Mouse (Mus musculus) liver, embryonic 13.5 days (tissue): ENCODE results near the gene Esd. TPM values are rescaled to one million over a fixed set of nuclear protein-coding genes. Genes with fewer than 3 reads are reported as not detected.

ENCODE experiments used
- ATAC-seq: fragments of 200-750 bp; cut with Nextera tagmentation; 2 replicates; pipeline ENCODE4 v1.8.0; 2017; ENCODE audit warnings: low read depth, mild to moderate bottlenecking, moderate number of reproducible peaks, moderate library complexity
- DNase-seq: peaks from one replicate; pipeline ENCODE4 v3.0.0; 2022
- H3K27ac ChIP-seq: fragments of 300-500 bp; sonication (generic); 2 replicates; pipeline ENCODE4 v1.5.1; 2015; ENCODE audit warnings: moderate library complexity, mild to moderate bottlenecking, inconsistent platforms
- H3K27me3 ChIP-seq: fragments of 300-500 bp; sonication (generic); 2 replicates; pipeline ENCODE4 v1.6.1; 2015; ENCODE audit warnings: mild to moderate bottlenecking, inconsistent platforms
- H3K36me3 ChIP-seq: fragments of 300-500 bp; sonication (generic); 2 replicates; pipeline ENCODE4 v1.6.1; 2015; ENCODE audit warnings: mild to moderate bottlenecking, inconsistent platforms
- H3K4me1 ChIP-seq: fragments of 300-500 bp; sonication (generic); replicated peaks from 2 replicates; pipeline ENCODE4 v1.6.1; 2015; ENCODE audit warnings: inconsistent platforms
- H3K4me2 ChIP-seq: fragments of 300-500 bp; sonication (generic); 2 replicates; pipeline ENCODE4 v1.6.1; 2015; ENCODE audit warnings: inconsistent platforms, mild to moderate bottlenecking, moderate library complexity
- H3K4me3 ChIP-seq: fragments of 300-500 bp; sonication (generic); replicated peaks from 2 replicates; pipeline ENCODE4 v1.5.1; 2015; ENCODE audit warnings: mild to moderate bottlenecking, inconsistent platforms
- H3K9ac ChIP-seq: fragments of 300-500 bp; sonication (generic); 2 replicates; pipeline ENCODE4 v1.6.1; 2015; ENCODE audit warnings: mild to moderate bottlenecking, inconsistent platforms
- H3K9me3 ChIP-seq: fragments of 300-500 bp; sonication (generic); replicated peaks from 2 replicates; pipeline ENCODE4 v1.6.1; 2016; ENCODE audit warnings: inconsistent platforms
- WGBS: fragments of 180-500 bp; shearing (Covaris S2); methylation state at CpG from one replicate; pipeline ENCODE4 v1.1.7; 2015; ENCODE audit not compliant: insufficient replicate concordance; 5-methylcytosine and 5-hydroxymethylcytosine counted together
- polyA plus RNA-seq: library from polyadenylated mRNA; unstranded; fragments of >200 nt; fragmentation: Nextera tagmentation; extraction: Ambion mirVana; gene quantifications from 2 replicates; pipeline ENCODE4 v1.2.1, GENCODE M21; 2015

Gene Esd
- polyA plus RNA-seq, 1 experiment from 2014 or later = 257 TPM

DNA sequence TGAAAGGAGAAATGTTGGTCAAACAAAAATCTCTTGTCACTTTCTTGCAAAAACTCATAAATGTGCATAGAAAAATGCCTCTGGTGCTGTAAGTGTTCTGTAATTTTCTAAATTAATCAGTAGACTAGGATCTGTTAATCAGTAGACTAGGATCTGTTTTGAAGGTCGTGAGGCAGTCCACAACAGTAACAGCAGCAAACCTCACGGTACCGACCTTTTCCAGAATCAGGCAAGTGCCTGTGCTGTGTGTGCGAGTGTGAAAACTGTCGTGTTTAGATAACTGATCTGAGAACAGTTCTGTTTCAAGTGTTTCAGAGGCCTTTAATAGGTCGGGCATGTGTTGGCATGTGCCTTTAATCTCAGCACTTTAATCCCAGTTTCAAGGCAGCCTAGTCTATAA is 3.4 kb downstream of the Esd start:
- Histone ChIP-seq H3K4me2 (no peak overlapping the region), H3K36me3 (peaks cover 49% of the 10 kb centered on the region), H3K9me3 (no peaks in the 10 kb centered on the region), H3K27ac (no peak overlapping the region), H3K4me1 (peaks cover 28% of the 10 kb centered on the region), H3K27me3 (no peaks in the 10 kb centered on the region), H3K4me3 (no peak overlapping the region), H3K9ac (no peak overlapping the region)
- 63% methylated on average over 6 of the region's 6 CpGs for WGBS
- ATAC-seq (no peak), DNase-seq (no peak)

- H3K4me3 ChIP-seq = no peak overlapping the region
- DNase-seq = no peak
- no peaks in the 10 kb centered on the region for H3K9me3 ChIP-seq
- no peak overlapping the region for H3K9ac ChIP-seq
- H3K27me3 ChIP-seq = no peaks in the 10 kb centered on the region
- H3K4me1 ChIP-seq = peaks cover 25% of the 10 kb centered on the region
- no peak overlapping the region for H3K27ac ChIP-seq
- no peak for ATAC-seq
- peaks cover 63% of the 10 kb centered on the region for H3K36me3 ChIP-seq
- 83% methylated on average over 6 of the region's 6 CpGs for WGBS
- no peak overlapping the region for H3K4me2 ChIP-seq
These were observed 4.8 kb downstream of the Esd start for GRCm38 (mm10) chr14:74736850-74737249.

- Histone ChIP-seq H3K4me1 (0 out of 2 replicates have a peak, but pooled peaks cover 6% of the 10 kb centered on the region), H3K4me2 (no peak overlapping the region), H3K27ac (no peak overlapping the region), H3K27me3 (no peaks in the 10 kb centered on the region), H3K9ac (no peak overlapping the region), H3K4me3 (no peak overlapping the region), H3K36me3 (peaks cover 5% of the 10 kb centered on the region), H3K9me3 (no peaks in the 10 kb centered on the region)
- WGBS = 54% methylated on average over 10 of the region's 10 CpGs
- no peak for ATAC-seq
- peak; percentile 38 for DNase-seq
These were observed 32.3 kb downstream of the Esd start for GRCm38 (mm10) chr14:74764191-74764918.

GRCm38 (mm10) chr14:74767892-74768291 is 35.8 kb downstream of the Esd start:
- WGBS = 59% methylated on average over 1 of the region's 1 CpGs
- H3K4me2 ChIP-seq = no peak overlapping the region
- H3K27me3 ChIP-seq = no peaks in the 10 kb centered on the region
- DNase-seq (no peak), ATAC-seq (no peak)
- H3K27ac ChIP-seq = no peak overlapping the region
- H3K9ac ChIP-seq = no peak overlapping the region
- 0 out of 2 replicates have a peak, but pooled peaks cover 6% of the 10 kb centered on the region for H3K4me1 ChIP-seq
- H3K9me3 ChIP-seq = no peaks in the 10 kb centered on the region
- no peak overlapping the region for H3K4me3 ChIP-seq
- peaks cover 15% of the 10 kb centered on the region for H3K36me3 ChIP-seq

- H3K9ac ChIP-seq = no peak overlapping the region
- no peaks in the 10 kb centered on the region for H3K4me1 ChIP-seq
- peaks cover 21% of the 10 kb centered on the region for H3K36me3 ChIP-seq
- H3K27ac ChIP-seq = no peak overlapping the region
- DNase-seq = no peak
- H3K27me3 ChIP-seq = no peaks in the 10 kb centered on the region
- ATAC-seq = no peak
- 61% methylated on average over 10 of the region's 10 CpGs for WGBS
- no peaks in the 10 kb centered on the region for H3K9me3 ChIP-seq
- H3K4me2 ChIP-seq = no peak overlapping the region
- no peak overlapping the region for H3K4me3 ChIP-seq
These were observed 42.0 kb downstream of the Esd start for GRCm38 (mm10) chr14:74774046-74774619.

DNA sequence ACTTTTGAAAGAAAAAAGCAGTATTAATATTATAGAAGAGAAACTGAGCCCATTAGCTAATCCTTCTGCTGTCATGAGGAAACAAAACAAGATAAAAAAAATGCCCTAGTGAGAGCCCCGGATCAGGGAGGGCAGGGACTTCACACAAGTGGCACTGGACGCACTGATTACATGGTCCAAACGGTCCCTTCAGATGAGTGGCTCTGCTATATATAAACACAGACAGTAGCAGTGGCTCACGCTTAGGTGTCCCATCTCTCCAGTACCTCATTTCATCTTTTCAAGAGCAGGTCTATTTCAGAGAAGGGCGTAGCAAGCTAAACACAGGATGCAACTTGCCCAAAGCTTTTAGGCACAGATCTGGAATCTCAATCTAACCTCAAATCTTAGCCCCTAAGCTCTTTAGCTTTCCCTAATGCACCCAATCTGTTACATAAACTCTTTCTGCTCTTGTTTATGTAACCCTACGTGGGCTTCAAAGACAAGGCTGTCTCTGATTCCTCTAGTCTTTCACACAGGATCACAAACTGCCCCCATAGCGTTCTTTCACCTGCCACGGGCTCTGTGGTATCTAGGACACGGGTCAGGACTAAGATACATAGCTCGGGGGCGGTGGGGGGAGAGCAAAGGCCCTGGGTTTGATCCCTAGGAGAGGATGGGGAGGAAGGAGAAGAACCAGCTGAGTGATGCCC is 52.3 kb downstream of the Esd start:
- ATAC-seq = no peak
- Histone ChIP-seq H3K27me3 (no peaks in the 10 kb centered on the region), H3K4me2 (no peak overlapping the region), H3K9ac (no peak overlapping the region), H3K36me3 (peaks cover 27% of the 10 kb centered on the region), H3K27ac (no peak overlapping the region), H3K4me1 (no peaks in the 10 kb centered on the region), H3K4me3 (no peak overlapping the region), H3K9me3 (no peaks in the 10 kb centered on the region)
- no peak for DNase-seq
- WGBS = 82% methylated on average over 11 of the region's 11 CpGs

GRCm38 (mm10) chr14:74787717-74788116 is 55.6 kb downstream of the Esd start:
- Histone ChIP-seq H3K27ac (no peak overlapping the region), H3K4me3 (no peak overlapping the region), H3K27me3 (no peaks in the 10 kb centered on the region), H3K36me3 (peaks cover 30% of the 10 kb centered on the region), H3K4me2 (no peak overlapping the region), H3K9ac (no peak overlapping the region), H3K9me3 (no peaks in the 10 kb centered on the region), H3K4me1 (peaks cover 10% of the 10 kb centered on the region)
- no peak for ATAC-seq
- 76% methylated on average over 3 of the region's 3 CpGs for WGBS
- no peak for DNase-seq

DNA sequence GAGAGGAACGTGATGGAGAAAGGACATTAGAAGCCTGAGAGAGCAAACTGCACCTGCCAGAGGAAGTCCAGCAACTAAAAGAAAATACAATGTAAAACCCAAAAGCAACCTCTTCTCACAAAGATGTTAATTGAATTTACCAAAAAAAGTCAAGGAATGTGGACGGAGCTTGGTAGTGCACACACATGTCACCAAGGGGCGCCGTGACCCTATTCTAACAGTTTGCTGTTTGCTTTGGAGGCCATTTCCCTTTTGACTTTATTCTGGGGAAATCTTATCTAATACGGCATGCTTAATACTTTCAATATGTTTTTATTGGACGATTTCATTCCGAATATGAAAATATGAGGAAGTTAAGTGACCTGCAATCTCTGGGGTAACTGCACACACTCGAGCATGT is 56.7 kb downstream of the Esd start:
- H3K4me2 ChIP-seq = no peak overlapping the region
- peaks cover 24% of the 10 kb centered on the region for H3K36me3 ChIP-seq
- H3K27me3 ChIP-seq = no peaks in the 10 kb centered on the region
- H3K9ac ChIP-seq = no peak overlapping the region
- ATAC-seq (no peak), DNase-seq (no peak)
- H3K27ac ChIP-seq = no peak overlapping the region
- WGBS = 74% methylated on average over 8 of the region's 8 CpGs
- H3K4me1 ChIP-seq = peaks cover 10% of the 10 kb centered on the region
- H3K4me3 ChIP-seq = no peak overlapping the region
- H3K9me3 ChIP-seq = no peaks in the 10 kb centered on the region

DNA sequence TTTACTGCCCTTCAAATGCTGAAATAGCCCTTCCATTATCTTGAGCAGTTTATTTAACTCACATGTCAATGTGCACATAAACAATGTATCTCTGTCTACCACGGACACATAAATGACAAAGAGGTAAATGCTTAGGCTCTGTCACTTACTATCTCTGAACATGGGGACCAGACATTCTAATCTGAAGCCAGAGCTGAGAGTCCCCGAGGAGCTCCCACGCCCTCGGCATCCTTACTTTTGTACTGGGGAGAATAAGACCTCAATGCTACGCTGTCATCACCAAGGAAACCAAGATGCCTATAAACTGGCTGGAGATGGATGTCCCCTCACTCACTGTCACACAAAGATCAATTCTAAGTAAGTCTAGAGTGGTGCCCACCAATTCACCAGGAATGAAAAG is 58.4 kb downstream of the Esd start:
- Histone ChIP-seq H3K4me2 (no peak overlapping the region), H3K4me1 (peaks cover 10% of the 10 kb centered on the region), H3K4me3 (no peak overlapping the region), H3K27ac (no peak overlapping the region), H3K9ac (no peak overlapping the region), H3K9me3 (no peaks in the 10 kb centered on the region), H3K36me3 (peaks cover 22% of the 10 kb centered on the region), H3K27me3 (no peaks in the 10 kb centered on the region)
- WGBS = 64% methylated on average over 5 of the region's 5 CpGs
- ATAC-seq (no peak), DNase-seq (no peak)

- ATAC-seq (no peak), DNase-seq (no peak)
- Histone ChIP-seq H3K9ac (no peak overlapping the region), H3K4me2 (no peak overlapping the region), H3K36me3 (peaks cover 28% of the 10 kb centered on the region), H3K4me3 (no peak overlapping the region), H3K27ac (no peak overlapping the region), H3K4me1 (peaks cover 10% of the 10 kb centered on the region), H3K9me3 (no peaks in the 10 kb centered on the region), H3K27me3 (no peaks in the 10 kb centered on the region)
- 69% methylated on average over 6 of the region's 6 CpGs for WGBS
These were observed 60.7 kb downstream of the Esd start for GRCm38 (mm10) chr14:74792793-74793192.

DNA sequence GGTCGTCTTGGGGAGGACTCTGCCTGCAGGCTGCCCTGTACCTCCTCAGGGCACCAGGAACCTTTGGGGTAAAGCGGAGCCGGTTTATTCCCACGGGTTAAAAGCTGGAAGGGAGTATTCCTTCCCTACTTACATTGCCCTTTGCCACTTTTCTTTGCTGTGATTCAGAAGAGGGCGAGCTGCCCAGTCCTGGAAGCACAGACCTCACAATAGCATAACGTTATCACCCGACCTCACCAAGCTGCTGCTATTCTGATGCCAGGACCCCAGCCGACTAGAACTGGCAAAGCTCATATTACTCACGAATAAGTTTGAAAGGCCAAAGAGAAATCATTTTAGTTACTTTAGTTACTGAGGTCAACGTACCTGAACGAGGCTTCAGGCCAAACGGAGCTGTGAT is 62.8 kb downstream of the Esd start:
- H3K27me3 ChIP-seq = no peaks in the 10 kb centered on the region
- peaks cover 33% of the 10 kb centered on the region for H3K36me3 ChIP-seq
- H3K4me1 ChIP-seq = peaks cover 10% of the 10 kb centered on the region
- H3K9ac ChIP-seq = no peak overlapping the region
- no peaks in the 10 kb centered on the region for H3K9me3 ChIP-seq
- H3K27ac ChIP-seq = no peak overlapping the region
- H3K4me2 ChIP-seq = no peak overlapping the region
- no peak overlapping the region for H3K4me3 ChIP-seq
- no peak for DNase-seq
- no peak for ATAC-seq
- WGBS = 77% methylated on average over 12 of the region's 12 CpGs
